Comparison of ENCODE assay signal across 8 mouse cellular contexts in genomic region chr2:180353338-180353737, GRCm38 (mm10). TPM values are rescaled to one million over a fixed set of nuclear protein-coding genes. Genes with fewer than 3 reads are reported as not detected.
DNase-seq lines count a peak whose midpoint lies in the region; ATAC-seq and TF ChIP-seq lines count a peak whose summit lies in the region.

No protein-coding gene starts in this region.

- H3K4me3 ChIP-seq in testis, adult 2 months (ENCODE audit: control insufficient read depth, low read depth, low read length) = no peak overlapping the region
- H3K4me3 ChIP-seq in forebrain, embryonic 13.5 days = no peak overlapping the region
- no peak overlapping the region for H3K4me3 ChIP-seq in liver, postnatal 0 days (ENCODE audit: low read depth, low read length)

- H3K4me1 ChIP-seq in testis, adult 2 months (ENCODE audit: control insufficient read depth, insufficient read depth, low read length) = no peaks in the 10 kb centered on the region
- H3K4me1 ChIP-seq in forebrain, embryonic 13.5 days = no peaks in the 10 kb centered on the region
- no peaks in the 10 kb centered on the region for H3K4me1 ChIP-seq in liver, postnatal 0 days (ENCODE audit: insufficient read depth)

- no peak overlapping the region for H3K27ac ChIP-seq in testis, adult 2 months (ENCODE audit: control insufficient read depth, insufficient read depth, low read depth, low read length)
- H3K27ac ChIP-seq in forebrain, embryonic 13.5 days = no peak overlapping the region
- H3K27ac ChIP-seq in liver, postnatal 0 days (ENCODE audit: low read depth) = no peak overlapping the region

- TF ChIP-seq EP300 in liver, postnatal 0 days (IDR thresholded peaks at IDR 0.05; ENCODE audit: low read depth) = no peak

- peak overlapping the region; percentile 14; the same call in 1 of the 2 replicates for H3K4me2 ChIP-seq in forebrain, embryonic 13.5 days
- no peak overlapping the region for H3K4me2 ChIP-seq in liver, postnatal 0 days (ENCODE audit: low read depth, low read length)

- H3K9me3 ChIP-seq in forebrain, embryonic 13.5 days (replicated peaks) = no peaks in the 10 kb centered on the region
- H3K9me3 ChIP-seq in liver, postnatal 0 days (ENCODE audit: low read length) = no peaks in the 10 kb centered on the region

- no peaks in the 10 kb centered on the region for H3K27me3 ChIP-seq in testis, adult 2 months (ENCODE audit: control insufficient read depth, insufficient read depth, low read length)
- H3K27me3 ChIP-seq in forebrain, embryonic 13.5 days = peaks cover 5% of the 10 kb centered on the region; the same call in 1 of the 2 replicates
- no peaks in the 10 kb centered on the region for H3K27me3 ChIP-seq in liver, postnatal 0 days (ENCODE audit: insufficient read depth, low read length)

- no peak for DNase-seq in testis, postnatal 14 days (ENCODE audit: low spot score)
- DNase-seq in c-Kit-positive CD71-positive TER-119-negative erythroid progenitor cells, embryonic 14.5 days (ENCODE audit: low read depth) = peak; percentile 9
- DNase-seq in kidney, adult 9 months = peak; percentile 9
- peak; percentile 50 for DNase-seq in liver, postnatal 0 days
- DNase-seq in retina, adult 2 months (ENCODE audit: low read depth, low spot score) = peak; percentile 28
- no peak for DNase-seq in gastrocnemius, postnatal 4 days (ENCODE audit: low spot score in 2 of 2)

- WGBS in forebrain, embryonic 13.5 days = 49% methylated on average over 20 of the region's 20 CpGs
- WGBS in liver, postnatal 0 days (ENCODE audit: insufficient replicate concordance) = 44% methylated on average over 20 of the region's 20 CpGs

- peak; percentile 67 for ATAC-seq in forebrain, embryonic 13.5 days
- peak; percentile 40 for ATAC-seq in liver, postnatal 0 days

- H3K9ac ChIP-seq in forebrain, embryonic 13.5 days = no peak overlapping the region
- no peak overlapping the region for H3K9ac ChIP-seq in liver, postnatal 0 days (replicated peaks)

- TF ChIP-seq POLR2A in testis, adult 2 months (IDR thresholded peaks at IDR 0.05; ENCODE audit: control insufficient read depth, low read depth, low read length) = no peak

- H3K36me3 ChIP-seq in testis, adult 2 months (ENCODE audit: control insufficient read depth, insufficient read depth, low read length) = no peaks in the 10 kb centered on the region
- no peaks in the 10 kb centered on the region for H3K36me3 ChIP-seq in forebrain, embryonic 13.5 days (ENCODE audit: poor library complexity, severe bottlenecking)
- no peaks in the 10 kb centered on the region for H3K36me3 ChIP-seq in liver, postnatal 0 days (replicated peaks; ENCODE audit: insufficient read depth, low read length)

- TF ChIP-seq CTCF in testis, adult 2 months (IDR thresholded peaks at IDR 0.05; ENCODE audit: control insufficient read depth, insufficient read depth, insufficient replicate concordance, low read depth, low read length) = peak; percentile 88; the same call in 1 of the 2 replicates
- peak; percentile 78 for TF ChIP-seq CTCF in liver, postnatal 0 days (IDR thresholded peaks at IDR 0.05; ENCODE audit: low read depth)

RNA-seq across cellular contexts. Expression of gene Gata5, which starts 18.8 kb away (rescaled TPM):
- 0.10 TPM in 2 replicates for polyA plus RNA-seq in testis, adult 2 months (2012; rRNA removed)
- polyA plus RNA-seq in forebrain, embryonic 13.5 days (2015; fragmentation: Nextera tagmentation; extraction: Ambion mirVana) = not detected in 2 replicates
- 0.08 and 0.11 TPM in 2 replicates for polyA plus RNA-seq in liver, postnatal 0 days (2015; fragmentation: Nextera tagmentation; extraction: Ambion mirVana)
- under 1 TPM in 1 of 2 experiments, not detected in 1; 0.08 TPM for total RNA-seq in gastrocnemius, postnatal 4 days (2021)

Comparison
In these comparisons a context has a peak if more than half of its experiments do, and no peak if none do; other contexts are left out.
1. DNase-seq: peak in c-Kit-positive CD71-positive TER-119-negative erythroid progenitor cells, embryonic 14.5 days (single experiment), kidney, adult 9 months (single experiment), liver, postnatal 0 days (single experiment) and retina, adult 2 months (single experiment); none in testis, postnatal 14 days (single experiment) and gastrocnemius, postnatal 4 days (0 of 2).